Mouse (Mus musculus): ENCODE data around the gene Cmpk1. TPM values are rescaled to one million over a fixed set of nuclear protein-coding genes. Genes with fewer than 3 reads are reported as not detected.
"Not testable (repeated sequence)": the region's sequence is repeated elsewhere in the genome, so short reads cannot be mapped to it uniquely, and the experiment has no call there.

Cmpk1 gene
- polyA plus RNA-seq, 1 experiment from 2014 or later: 163 TPM

DNA sequence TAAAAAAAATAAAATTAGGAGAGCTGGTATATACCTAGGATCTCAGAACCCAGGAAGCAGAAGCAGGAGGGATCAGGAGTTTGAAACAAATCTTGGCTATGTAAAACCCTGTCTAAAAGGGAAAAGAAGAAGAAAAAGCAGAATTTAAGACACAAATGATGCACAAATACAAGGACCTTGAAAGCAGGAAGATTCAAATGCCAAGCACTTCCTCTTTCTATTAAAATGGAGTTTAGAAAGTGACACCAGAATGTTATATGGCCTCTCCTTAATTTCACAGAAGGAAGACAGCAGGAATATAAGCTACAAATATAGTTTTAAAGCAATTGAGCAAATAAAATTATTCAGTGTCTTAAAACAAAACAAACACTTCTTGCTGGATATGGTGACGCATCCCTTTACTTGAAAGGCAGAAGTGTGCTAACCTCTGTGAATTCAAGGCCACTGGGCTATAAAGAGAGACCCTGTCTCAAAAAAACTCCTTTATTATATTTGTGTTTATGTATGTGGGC lies 13.8 kb downstream of the Cmpk1 start:
- Histone ChIP-seq H3K4me2 (replicated peaks) (no peak overlapping the region), H3K27ac (no peak overlapping the region), H3K4me3 (replicated peaks) (no peak overlapping the region), H3K36me3 (peaks cover 6% of the 10 kb centered on the region), H3K9me3 (no peaks in the 10 kb centered on the region), H3K9ac (replicated peaks) (no peak overlapping the region), H3K4me1 (replicated peaks) (no peaks in the 10 kb centered on the region), H3K27me3 (no peaks in the 10 kb centered on the region)
- no peak for ATAC-seq
- 92% methylated on average over 1 of the region's 1 CpGs for WGBS

DNA sequence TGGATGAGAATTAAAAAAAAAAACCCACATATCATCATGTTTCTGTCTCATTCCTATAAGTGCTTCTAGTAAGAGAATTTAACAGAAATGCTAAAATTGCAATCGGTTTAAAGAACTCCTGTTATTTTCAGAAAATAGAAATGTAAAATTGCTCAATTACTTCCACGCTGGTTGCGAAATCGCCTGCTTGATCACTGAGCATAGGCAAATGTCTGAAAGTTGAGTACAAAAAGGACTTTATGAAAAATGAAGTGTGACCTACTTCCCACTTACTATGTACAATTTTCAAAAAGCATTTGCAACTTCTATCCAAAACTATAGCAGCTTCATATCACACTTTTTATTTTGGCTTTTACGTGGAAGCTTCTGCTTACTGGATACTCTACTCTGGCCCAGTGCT lies 16.3 kb downstream of the Cmpk1 start:
- peaks cover 28% of the 10 kb centered on the region for H3K36me3 ChIP-seq
- no peaks in the 10 kb centered on the region for H3K4me1 ChIP-seq (replicated peaks)
- ATAC-seq: no peak
- H3K27me3 ChIP-seq: no peaks in the 10 kb centered on the region
- H3K9ac ChIP-seq (replicated peaks): no peak overlapping the region
- no peak overlapping the region for H3K4me3 ChIP-seq (replicated peaks)
- H3K27ac ChIP-seq: no peak overlapping the region
- WGBS: 95% methylated on average over 5 of the region's 5 CpGs
- no peak overlapping the region for H3K4me2 ChIP-seq (replicated peaks)
- no peaks in the 10 kb centered on the region for H3K9me3 ChIP-seq

DNA sequence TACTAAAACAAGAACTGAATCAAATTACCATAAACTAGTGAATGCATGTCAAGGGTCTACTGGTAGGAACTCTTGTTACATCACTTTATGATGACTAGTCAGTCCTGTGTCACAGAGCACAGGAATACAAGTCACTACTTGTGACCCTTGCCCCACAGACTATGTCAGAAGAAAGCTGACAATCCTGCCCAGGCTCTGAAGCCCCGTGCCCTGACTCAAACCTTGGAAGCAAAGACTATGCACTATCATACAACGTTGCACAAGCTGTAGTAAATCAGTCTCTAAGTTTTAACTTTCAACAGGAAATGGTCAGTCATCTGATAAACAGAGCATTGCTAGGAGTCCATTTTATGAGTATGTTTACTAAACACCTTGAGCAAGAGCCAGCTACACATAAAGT lies 26.2 kb downstream of the Cmpk1 start:
- H3K4me2 ChIP-seq (replicated peaks); H3K27me3 ChIP-seq; H3K4me1 ChIP-seq (replicated peaks); H3K27ac ChIP-seq; H3K4me3 ChIP-seq (replicated peaks); ATAC-seq; H3K9ac ChIP-seq (replicated peaks); H3K9me3 ChIP-seq: not testable (repeated sequence)
- WGBS: 95% methylated on average over 2 of the region's 2 CpGs
- H3K36me3 ChIP-seq: peaks cover 53% of the 10 kb centered on the region

GRCm38 (mm10) chr4:114959533-114959932 lies 27.5 kb downstream of the Cmpk1 start:
- ATAC-seq: no peak
- Histone ChIP-seq H3K4me2 (replicated peaks) (no peak overlapping the region), H3K4me1 (replicated peaks) (no peaks in the 10 kb centered on the region), H3K27me3 (no peaks in the 10 kb centered on the region), H3K9me3 (no peaks in the 10 kb centered on the region), H3K9ac (replicated peaks) (no peak overlapping the region), H3K27ac (no peak overlapping the region), H3K4me3 (replicated peaks) (no peak overlapping the region), H3K36me3 (peaks cover 39% of the 10 kb centered on the region)
- 95% methylated on average over 2 of the region's 2 CpGs for WGBS

- no peak overlapping the region for H3K4me2 ChIP-seq (replicated peaks)
- H3K9me3 ChIP-seq: no peaks in the 10 kb centered on the region
- ATAC-seq: no peak
- WGBS: 98% methylated on average over 4 of the region's 4 CpGs
- no peak overlapping the region for H3K27ac ChIP-seq
- no peak overlapping the region for H3K9ac ChIP-seq (replicated peaks)
- no peaks in the 10 kb centered on the region for H3K4me1 ChIP-seq (replicated peaks)
- peaks cover 34% of the 10 kb centered on the region for H3K36me3 ChIP-seq
- H3K27me3 ChIP-seq: no peaks in the 10 kb centered on the region
- no peak overlapping the region for H3K4me3 ChIP-seq (replicated peaks)
Measured at GRCm38 (mm10) chr4:114958786-114959185, 28.3 kb downstream of the Cmpk1 start.

DNA sequence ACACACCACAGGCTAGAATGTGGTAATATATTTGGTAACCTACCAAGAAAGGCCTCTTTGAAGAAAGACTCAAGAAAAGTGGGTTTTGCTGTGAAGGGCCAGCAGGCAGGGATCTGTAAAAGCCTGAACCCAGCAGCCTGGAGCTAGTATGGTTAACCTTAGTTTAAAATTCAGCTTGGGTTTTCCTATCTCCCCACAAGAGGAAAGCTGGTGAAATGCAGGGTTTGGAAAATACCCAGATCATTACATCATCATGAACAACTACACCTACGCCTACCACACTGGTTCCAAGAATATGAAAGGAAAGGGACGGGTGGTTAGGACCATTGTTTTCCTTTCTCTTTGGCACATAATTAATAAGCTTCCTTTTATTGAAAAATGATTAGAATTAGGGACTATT lies 28.8 kb downstream of the Cmpk1 start:
- Histone ChIP-seq H3K9me3 (no peaks in the 10 kb centered on the region), H3K27me3 (no peaks in the 10 kb centered on the region), H3K4me2 (replicated peaks) (no peak overlapping the region), H3K4me3 (replicated peaks) (no peak overlapping the region), H3K4me1 (replicated peaks) (no peaks in the 10 kb centered on the region), H3K36me3 (peaks cover 33% of the 10 kb centered on the region), H3K27ac (no peak overlapping the region), H3K9ac (replicated peaks) (no peak overlapping the region)
- no peak for ATAC-seq
- 91% methylated on average over 2 of the region's 2 CpGs for WGBS

DNA sequence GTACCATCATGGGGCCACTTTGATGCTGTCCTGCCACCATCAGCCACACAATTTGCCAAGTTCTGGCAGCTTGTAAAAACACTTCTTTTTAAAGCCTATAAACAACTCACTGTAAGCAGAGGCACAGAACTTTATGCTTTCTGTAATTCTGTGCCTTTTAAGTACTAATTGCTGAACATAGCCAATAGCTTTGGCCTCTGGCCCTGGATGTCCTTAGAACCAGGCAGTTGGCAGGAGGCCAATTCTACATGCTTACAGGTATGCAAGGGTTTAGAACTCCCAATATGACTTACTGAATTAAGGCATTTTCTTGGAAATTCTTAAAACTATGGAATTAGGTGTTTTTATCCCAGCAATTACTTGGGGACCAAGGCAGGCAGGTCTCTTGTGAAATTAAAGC lies 29.6 kb downstream of the Cmpk1 start:
- Histone ChIP-seq H3K4me3 (replicated peaks) (no peak overlapping the region), H3K36me3 (peaks cover 25% of the 10 kb centered on the region), H3K27ac (no peak overlapping the region), H3K9ac (replicated peaks) (no peak overlapping the region), H3K4me2 (replicated peaks) (no peak overlapping the region), H3K27me3 (no peaks in the 10 kb centered on the region), H3K9me3 (no peaks in the 10 kb centered on the region), H3K4me1 (replicated peaks) (no peaks in the 10 kb centered on the region)
- no peak for ATAC-seq

- ATAC-seq: peak; percentile 38; the same call in 1 of the 2 replicates
- H3K4me2 ChIP-seq (replicated peaks): no peak overlapping the region
- no peak overlapping the region for H3K27ac ChIP-seq
- WGBS: 91% methylated on average over 3 of the region's 3 CpGs
- H3K4me3 ChIP-seq (replicated peaks): no peak overlapping the region
- H3K27me3 ChIP-seq: peaks cover 8% of the 10 kb centered on the region; the same call in 1 of the 2 replicates
- H3K9me3 ChIP-seq: no peaks in the 10 kb centered on the region
- H3K36me3 ChIP-seq: no peaks in the 10 kb centered on the region
- H3K9ac ChIP-seq (replicated peaks): no peak overlapping the region
- H3K4me1 ChIP-seq (replicated peaks): no peaks in the 10 kb centered on the region
Measured at GRCm38 (mm10) chr4:114953172-114953571, 33.9 kb downstream of the Cmpk1 start.

GRCm38 (mm10) chr4:114947852-114948481 lies 39.1 kb downstream of the Cmpk1 start:
- H3K27me3 ChIP-seq: peaks cover 23% of the 10 kb centered on the region
- H3K9me3 ChIP-seq: no peaks in the 10 kb centered on the region
- no peak overlapping the region for H3K4me3 ChIP-seq (replicated peaks)
- ATAC-seq: no peak
- H3K9ac ChIP-seq (replicated peaks): no peak overlapping the region
- H3K4me2 ChIP-seq (replicated peaks): no peak overlapping the region
- H3K36me3 ChIP-seq: no peaks in the 10 kb centered on the region
- H3K4me1 ChIP-seq (replicated peaks): no peaks in the 10 kb centered on the region
- no peak overlapping the region for H3K27ac ChIP-seq
- 70% methylated on average over 7 of the region's 7 CpGs for WGBS

DNA sequence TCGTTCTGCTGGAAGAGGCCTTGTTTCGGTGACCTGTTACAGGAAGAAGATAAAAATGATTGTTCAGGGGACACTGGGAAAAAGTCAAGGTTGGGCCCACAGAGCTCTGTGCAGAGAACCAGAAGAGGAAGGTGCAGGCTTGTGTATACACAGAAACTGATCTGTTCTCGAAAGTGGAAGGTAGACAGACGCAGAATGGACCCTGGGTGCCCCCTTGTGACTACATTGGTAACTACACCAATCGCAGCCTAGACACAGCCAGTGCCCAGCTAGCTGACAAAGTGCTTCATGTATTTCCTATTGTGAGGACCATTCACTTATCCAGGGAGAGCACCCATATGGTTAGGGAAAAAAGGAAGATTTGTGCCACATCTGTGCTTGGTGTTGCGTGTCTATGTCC lies 39.6 kb downstream of the Cmpk1 start:
- Histone ChIP-seq H3K4me3 (replicated peaks) (no peak overlapping the region), H3K27me3 (peaks cover 23% of the 10 kb centered on the region), H3K27ac (no peak overlapping the region), H3K4me1 (replicated peaks) (no peaks in the 10 kb centered on the region), H3K4me2 (replicated peaks) (no peak overlapping the region), H3K9ac (replicated peaks) (no peak overlapping the region), H3K9me3 (no peaks in the 10 kb centered on the region), H3K36me3 (no peaks in the 10 kb centered on the region)
- WGBS: 31% methylated on average over 6 of the region's 6 CpGs
- peak; percentile 81 for ATAC-seq

GRCm38 (mm10) chr4:114946416-114946815 lies 40.6 kb downstream of the Cmpk1 start:
- 83% methylated on average over 4 of the region's 4 CpGs for WGBS
- Histone ChIP-seq H3K36me3 (no peaks in the 10 kb centered on the region), H3K4me3 (replicated peaks) (no peak overlapping the region), H3K27ac (no peak overlapping the region), H3K27me3 (peaks cover 23% of the 10 kb centered on the region), H3K9me3 (no peaks in the 10 kb centered on the region), H3K9ac (replicated peaks) (no peak overlapping the region), H3K4me2 (replicated peaks) (no peak overlapping the region), H3K4me1 (replicated peaks) (peaks cover 3% of the 10 kb centered on the region; the same call in 1 of the 2 replicates)
- peak; percentile 22; the same call in 1 of the 2 replicates for ATAC-seq

- WGBS: 32% methylated on average over 5 of the region's 5 CpGs
- H3K9me3 ChIP-seq: no peaks in the 10 kb centered on the region
- peaks cover 23% of the 10 kb centered on the region for H3K27me3 ChIP-seq
- no peak overlapping the region for H3K4me3 ChIP-seq (replicated peaks)
- no peaks in the 10 kb centered on the region for H3K36me3 ChIP-seq
- H3K9ac ChIP-seq (replicated peaks): 0 out of 2 replicates have a peak overlapping the region, but pooled peaks have one; percentile 10
- H3K4me1 ChIP-seq (replicated peaks): peaks cover 3% of the 10 kb centered on the region; the same call in 1 of the 2 replicates
- no peak for ATAC-seq
- no peak overlapping the region for H3K4me2 ChIP-seq (replicated peaks)
- H3K27ac ChIP-seq: no peak overlapping the region
Measured at GRCm38 (mm10) chr4:114945021-114945420, 42.0 kb downstream of the Cmpk1 start.

DNA sequence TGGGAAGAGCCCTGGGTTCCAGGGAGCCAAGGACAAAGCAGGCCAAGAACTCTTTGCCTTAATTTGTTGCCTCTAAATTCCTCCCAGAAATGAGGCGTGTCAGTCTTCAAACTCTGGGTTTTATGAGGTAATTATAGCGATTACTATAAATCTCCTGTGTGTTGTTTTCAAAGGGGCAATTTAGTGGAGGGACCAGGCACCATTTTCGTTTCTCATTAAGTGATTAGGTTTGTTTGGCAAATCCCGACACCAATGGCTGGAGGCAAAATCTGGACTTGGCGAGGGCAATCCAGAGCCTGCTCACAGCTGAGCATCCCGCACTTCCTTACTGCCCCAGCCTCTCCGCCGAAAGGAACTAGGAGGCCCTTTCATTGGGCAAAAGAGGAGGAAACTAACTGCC lies 44.5 kb downstream of the Cmpk1 start:
- WGBS: 51% methylated on average over 8 of the region's 8 CpGs

More for the DNA sequence above, 44.5 kb downstream of the Cmpk1 start:
- Histone ChIP-seq H3K9me3 (no peaks in the 10 kb centered on the region), H3K9ac (replicated peaks) (no peak overlapping the region), H3K27ac (no peak overlapping the region), H3K36me3 (no peaks in the 10 kb centered on the region), H3K27me3 (peaks cover 19% of the 10 kb centered on the region), H3K4me2 (replicated peaks) (no peak overlapping the region), H3K4me1 (replicated peaks) (peaks cover 3% of the 10 kb centered on the region; the same call in 1 of the 2 replicates), H3K4me3 (replicated peaks) (no peak overlapping the region)
- ATAC-seq: no peak
